Mouse (Mus musculus): ENCODE measurements around the gene Lrig1. TPM values are rescaled to one million over a fixed set of nuclear protein-coding genes. Genes with fewer than 3 reads are reported as not detected.

The Lrig1 gene
- polyA plus RNA-seq, 1 experiment from 2014 or later: 45.8 TPM

DNA sequence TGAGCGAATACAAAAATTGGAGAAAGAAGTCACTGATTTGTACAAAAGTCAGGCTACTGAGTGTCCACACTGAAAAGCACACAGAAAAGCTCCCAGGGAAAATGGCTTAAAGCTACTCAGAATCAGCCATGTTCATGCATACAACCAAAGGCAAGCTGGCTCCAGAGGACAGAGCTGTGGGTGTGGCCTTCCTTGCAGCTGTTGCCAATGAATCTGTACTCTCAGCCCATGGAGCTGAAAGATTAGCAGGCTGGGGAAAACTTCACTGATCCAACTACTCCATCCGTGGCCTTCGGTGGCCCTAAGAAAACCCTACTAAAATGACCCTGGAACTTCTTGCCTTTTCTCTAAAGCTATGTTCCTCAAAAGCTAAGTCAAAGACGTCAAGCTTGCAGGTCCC lies 11.2 kb downstream of the Lrig1 start:
- ChIA-PET CTCF (interaction anchor here (1.2 kb wide), 1 partner anchor 8 kb away, joined by 3 read pairs; no protein-coding TSS in a partner anchor), POLR2A (no interaction called here)
- H3K27me3 ChIP-seq: no peaks in the 10 kb centered on the region
- in situ Hi-C loops (cut with MboI; ENCODE audit: low pct_unique_long_range_greater_than_20kb): no loop called here
- ATAC-seq (no peak), DNase-seq (ENCODE audit: low read depth, low spot score) (no peak)
- no peak for TF ChIP-seq CTCF (IDR thresholded peaks at IDR 0.05)

DNA sequence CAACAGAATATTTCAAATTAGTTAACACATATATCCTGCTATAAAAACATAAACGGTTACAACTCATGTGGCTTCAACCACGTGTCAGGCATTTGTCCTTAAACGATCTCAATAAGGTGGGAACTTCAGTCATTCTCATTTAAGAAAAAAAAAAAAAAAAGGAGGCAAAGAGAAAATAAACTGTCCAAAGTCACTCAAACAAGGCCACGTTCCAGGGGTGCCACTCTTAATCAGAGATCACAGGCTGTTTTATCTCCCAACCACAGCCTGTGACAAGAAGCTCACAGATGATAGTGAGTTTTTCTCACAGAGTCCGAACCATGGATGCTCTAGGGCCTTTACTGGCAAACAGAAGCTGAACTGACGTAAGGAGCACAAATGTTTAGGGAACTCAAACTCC lies 13.9 kb downstream of the Lrig1 start:
- in situ Hi-C loops (cut with MboI; ENCODE audit: low pct_unique_long_range_greater_than_20kb): no loop called here
- CTCF ChIA-PET: interaction anchor here (1.2 kb wide), 1 partner anchor 10 kb away, joined by 3 read pairs; no protein-coding TSS in a partner anchor
- no peak for ATAC-seq
- no peak for DNase-seq (ENCODE audit: low read depth, low spot score)
- no peaks in the 10 kb centered on the region for H3K27me3 ChIP-seq
- POLR2A ChIA-PET: interaction anchor here (0.6 kb wide), 1 partner anchor 18 kb away, joined by 3 read pairs; no protein-coding TSS in a partner anchor
- no peak for TF ChIP-seq CTCF (IDR thresholded peaks at IDR 0.05)

DNA sequence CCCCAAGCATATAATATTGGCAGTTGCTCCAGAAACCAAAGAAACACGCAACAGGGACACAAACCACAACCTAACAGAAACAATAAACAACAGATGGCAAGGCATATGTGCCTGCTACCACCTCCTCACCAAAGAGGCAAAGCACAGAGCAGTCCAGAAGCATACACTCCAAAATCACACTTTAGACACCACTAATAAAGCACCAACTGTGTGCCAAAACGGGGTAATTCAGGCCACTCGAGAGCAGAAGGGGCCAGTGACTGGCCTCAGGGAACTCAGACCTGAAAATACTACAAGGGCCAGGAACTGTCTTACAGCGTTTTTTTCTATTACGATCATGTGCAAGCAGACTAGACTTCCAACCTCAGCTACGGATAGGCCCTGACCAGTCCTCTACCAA lies 14.3 kb downstream of the Lrig1 start:
- in situ Hi-C loops (cut with MboI; ENCODE audit: low pct_unique_long_range_greater_than_20kb): no loop called here
- no peak for ATAC-seq
- CTCF ChIA-PET: interaction anchor here (1.2 kb wide), 1 partner anchor 10 kb away, joined by 3 read pairs; no protein-coding TSS in a partner anchor
- POLR2A ChIA-PET: no interaction called here
- no peaks in the 10 kb centered on the region for H3K27me3 ChIP-seq
- TF ChIP-seq CTCF (IDR thresholded peaks at IDR 0.05): no peak
- no peak for DNase-seq (ENCODE audit: low read depth, low spot score)

DNA sequence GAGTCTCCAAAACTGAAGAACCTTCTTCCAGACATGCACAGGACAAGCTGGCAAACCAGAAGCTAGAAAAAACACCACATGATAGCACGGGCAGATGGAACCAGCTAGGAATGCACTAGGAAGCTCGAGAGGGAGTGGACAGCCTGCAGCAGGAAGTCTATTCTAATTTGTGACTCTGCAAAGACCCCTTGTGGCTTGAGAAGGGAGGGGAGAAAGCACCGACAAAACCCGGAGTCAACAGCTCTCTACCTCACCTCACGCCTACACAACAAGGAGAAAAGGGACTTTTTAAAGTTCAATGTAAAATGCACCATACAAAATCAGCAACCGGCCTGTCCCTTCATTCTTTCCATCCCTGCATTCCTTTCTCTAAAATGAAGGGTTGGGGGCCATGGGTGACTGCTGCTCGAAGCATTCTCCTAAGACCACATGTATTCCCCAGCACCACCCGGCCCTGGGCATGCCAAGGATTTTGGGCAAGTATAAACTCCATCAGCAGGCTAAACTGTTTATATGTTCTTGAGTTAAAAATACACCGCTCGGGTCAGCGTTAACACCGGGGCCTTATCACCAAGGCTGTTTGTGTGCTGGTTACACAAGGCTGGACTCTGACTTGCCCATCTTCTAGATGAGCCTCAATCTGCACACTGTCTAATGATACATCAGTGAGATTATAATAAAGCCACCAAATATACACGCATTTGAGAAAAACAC lies 15.0 kb downstream of the Lrig1 start:
- H3K27me3 ChIP-seq: no peaks in the 10 kb centered on the region
- TF ChIP-seq CTCF (IDR thresholded peaks at IDR 0.05): no peak
- CTCF ChIA-PET: interaction anchor here (1.2 to 1.4 kb wide), 2 partner anchors 9 to 39 kb away, joined by 3 read pairs; no protein-coding TSS in a partner anchor
- no peak for ATAC-seq
- POLR2A ChIA-PET: no interaction called here
- in situ Hi-C loops (cut with MboI; ENCODE audit: low pct_unique_long_range_greater_than_20kb): no loop called here
- DNase-seq (ENCODE audit: low read depth, low spot score): no peak

DNA sequence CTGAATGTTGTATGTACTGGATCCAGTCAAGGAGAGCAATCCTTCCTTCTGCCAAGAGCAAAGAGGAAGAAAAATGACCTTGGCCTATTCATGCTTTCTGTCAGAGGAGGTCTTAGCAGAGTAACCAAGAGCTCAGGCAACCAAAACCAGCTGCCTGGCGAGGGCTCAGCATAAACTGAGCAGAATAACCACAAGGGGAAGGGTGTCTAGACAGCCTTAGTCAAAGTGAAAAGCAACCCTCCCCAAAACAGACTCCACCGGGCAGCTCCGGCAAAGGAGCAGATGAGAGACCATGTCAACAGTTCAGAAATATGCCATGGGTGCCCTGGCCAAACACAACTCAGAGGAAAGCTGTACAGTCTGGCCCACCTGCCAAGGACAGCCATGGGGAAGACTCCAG lies 16.3 kb downstream of the Lrig1 start:
- no peak for DNase-seq (ENCODE audit: low read depth, low spot score)
- ATAC-seq: peak; percentile 25
- TF ChIP-seq CTCF (IDR thresholded peaks at IDR 0.05): no peak
- no peaks in the 10 kb centered on the region for H3K27me3 ChIP-seq
- ChIA-PET POLR2A (no interaction called here), CTCF (interaction anchor here (1.0 to 1.4 kb wide), 2 partner anchors 16 to 37 kb away, joined by 3 read pairs; no protein-coding TSS in a partner anchor)
- in situ Hi-C loops (cut with MboI; ENCODE audit: low pct_unique_long_range_greater_than_20kb): no loop called here

GRCm38 (mm10) chr6:94682270-94682618 lies 17.7 kb downstream of the Lrig1 start:
- H3K27me3 ChIP-seq: no peaks in the 10 kb centered on the region
- no peak for TF ChIP-seq CTCF (IDR thresholded peaks at IDR 0.05)

DNA sequence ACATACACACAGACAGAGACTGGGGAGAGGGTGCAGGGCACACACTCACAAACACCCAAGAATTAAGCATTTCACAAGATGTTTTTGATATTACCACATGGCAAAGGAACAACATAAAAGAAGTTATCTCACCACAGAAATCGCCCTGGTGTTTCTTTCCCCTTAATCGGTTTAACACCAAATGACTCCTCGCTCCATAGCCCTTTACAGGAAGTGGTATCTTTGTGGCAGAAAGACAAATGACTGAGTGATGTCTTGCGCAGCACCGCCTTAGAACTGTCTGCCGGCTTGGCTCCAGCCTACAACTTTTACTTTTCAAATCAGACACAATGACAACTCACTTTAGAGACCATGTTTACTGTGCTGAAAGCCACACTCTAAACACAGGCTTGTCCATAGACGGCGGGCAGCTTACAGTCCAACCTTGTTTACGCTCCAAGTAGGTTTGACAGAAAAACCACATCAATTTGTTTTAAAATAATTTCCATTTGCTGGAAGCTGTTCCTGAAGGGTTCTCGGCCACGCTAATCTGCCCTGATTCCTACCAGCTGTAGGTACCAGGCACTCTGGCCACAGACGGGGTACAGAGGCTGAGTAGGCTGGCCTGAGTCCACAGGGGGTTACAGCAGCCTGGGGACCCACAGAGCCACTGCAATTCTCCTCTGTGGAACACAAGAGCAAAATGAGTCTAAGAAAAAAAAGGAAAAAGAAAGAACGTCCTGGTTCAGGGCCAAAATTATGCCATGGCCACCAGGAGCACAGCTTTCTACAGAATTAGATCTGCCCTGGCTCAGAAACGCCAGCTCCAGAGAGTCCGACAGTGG lies 18.3 kb downstream of the Lrig1 start:
- no peak for TF ChIP-seq CTCF (IDR thresholded peaks at IDR 0.05)
- ATAC-seq: peak; percentile 34
- in situ Hi-C loops (cut with MboI; ENCODE audit: low pct_unique_long_range_greater_than_20kb): no loop called here
- POLR2A ChIA-PET: no interaction called here
- CTCF ChIA-PET: interaction anchor here (1.6 kb wide), 1 partner anchor 10 kb away, joined by 3 read pairs; no protein-coding TSS in a partner anchor
- no peak for DNase-seq (ENCODE audit: low read depth, low spot score)
- H3K27me3 ChIP-seq: no peaks in the 10 kb centered on the region

More at GRCm38 (mm10) chr6:94682270-94682618, 17.7 kb downstream of the Lrig1 start:
- CTCF ChIA-PET: interaction anchor here (1.6 kb wide), 1 partner anchor 9 kb away, joined by 3 read pairs; no protein-coding TSS in a partner anchor
- in situ Hi-C loops (cut with MboI; ENCODE audit: low pct_unique_long_range_greater_than_20kb): no loop called here
- ATAC-seq (no peak), DNase-seq (ENCODE audit: low read depth, low spot score) (no peak)
- POLR2A ChIA-PET: no interaction called here

DNA sequence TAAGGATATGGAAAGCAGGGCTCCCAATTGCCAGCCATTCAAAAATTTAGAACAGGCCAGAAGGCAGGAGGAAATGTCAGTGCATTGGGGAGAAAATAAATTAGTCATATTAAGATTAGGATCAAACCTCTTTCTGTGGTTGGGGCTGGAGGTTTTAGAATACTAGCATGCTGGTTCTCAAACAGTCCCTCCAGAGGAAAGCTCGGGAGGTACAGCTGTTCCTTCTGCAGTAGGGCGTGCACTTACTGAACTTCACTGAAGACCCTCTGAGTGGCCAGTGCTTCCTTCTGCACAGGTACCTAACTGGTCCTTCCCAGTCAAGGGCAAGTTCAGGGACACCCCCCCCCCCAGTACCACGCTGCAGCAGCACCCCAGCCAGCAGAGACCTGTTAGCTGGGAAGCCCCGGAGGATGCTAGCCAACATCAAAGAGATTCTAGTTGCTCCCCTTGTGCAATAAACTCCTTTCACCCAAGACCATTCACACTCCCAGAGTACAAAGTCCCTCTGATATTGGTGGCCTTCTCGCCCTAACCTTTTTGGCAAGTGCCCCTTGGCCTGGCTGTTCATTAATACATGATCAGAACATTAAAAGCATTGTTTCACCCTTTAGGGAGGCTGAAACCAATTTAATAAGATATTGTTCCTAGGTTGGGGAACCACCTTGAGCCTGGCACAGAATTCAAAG lies 19.1 kb downstream of the Lrig1 start:
- no peaks in the 10 kb centered on the region for H3K27me3 ChIP-seq
- ChIA-PET POLR2A (no interaction called here), CTCF (interaction anchor here (1.1 to 1.2 kb wide), 2 partner anchors 8 to 24 kb away, joined by 3 read pairs; no protein-coding TSS in a partner anchor)
- no peak for TF ChIP-seq CTCF (IDR thresholded peaks at IDR 0.05)
- in situ Hi-C loops (cut with MboI; ENCODE audit: low pct_unique_long_range_greater_than_20kb): no loop called here
- DNase-seq (ENCODE audit: low read depth, low spot score) (no peak), ATAC-seq (no peak)

- TF ChIP-seq CTCF (IDR thresholded peaks at IDR 0.05): no peak
- H3K27me3 ChIP-seq: no peaks in the 10 kb centered on the region
- ChIA-PET POLR2A (no interaction called here), CTCF (no interaction called here)
- in situ Hi-C loops (cut with MboI; ENCODE audit: low pct_unique_long_range_greater_than_20kb): no loop called here
- no peak for DNase-seq (ENCODE audit: low read depth, low spot score)
- no peak for ATAC-seq
Measured at GRCm38 (mm10) chr6:94679249-94679648, 20.7 kb downstream of the Lrig1 start.

DNA sequence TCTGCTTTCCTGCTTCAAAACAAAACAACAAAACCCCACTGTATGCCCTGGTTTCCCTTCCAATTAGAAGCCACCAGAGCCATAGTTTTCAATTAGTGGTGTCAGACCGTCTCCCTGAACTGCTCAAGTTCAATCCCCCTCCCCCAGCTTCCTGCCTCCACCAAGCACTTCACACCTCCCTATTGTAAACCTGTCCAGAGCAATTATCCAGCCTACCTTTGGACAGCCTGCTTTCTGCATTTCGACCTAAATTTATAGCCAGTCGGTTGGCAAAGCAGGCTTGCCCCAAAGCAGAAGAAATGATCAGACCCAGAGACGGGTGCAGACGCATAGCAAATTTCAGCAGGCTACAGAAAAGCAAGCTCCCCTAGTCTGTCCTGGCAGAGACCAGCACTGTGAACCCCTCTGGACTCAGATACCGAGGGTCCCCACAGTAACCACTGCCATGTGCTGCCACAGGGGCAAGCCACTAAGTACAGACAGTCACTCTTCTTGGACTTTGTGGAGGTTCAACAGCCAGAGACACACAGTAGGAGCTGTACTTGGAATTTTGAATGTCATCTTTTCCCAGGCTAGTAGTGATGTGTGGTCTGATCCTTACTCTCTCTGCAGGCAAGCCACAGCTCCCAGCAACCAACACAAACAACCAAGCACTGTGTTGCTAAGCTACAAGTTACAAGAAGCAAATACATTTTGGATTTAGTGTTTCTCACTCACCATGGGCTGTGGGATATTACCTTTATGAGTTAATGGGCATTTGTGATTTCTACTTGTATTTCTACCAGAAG lies 21.4 kb downstream of the Lrig1 start:
- DNase-seq (ENCODE audit: low read depth, low spot score): no peak
- CTCF ChIA-PET: interaction anchor here (1.2 kb wide), 1 partner anchor 20 kb away, joined by 3 read pairs; no protein-coding TSS in a partner anchor
- no peak for TF ChIP-seq CTCF (IDR thresholded peaks at IDR 0.05)
- POLR2A ChIA-PET: no interaction called here
- no peaks in the 10 kb centered on the region for H3K27me3 ChIP-seq
- in situ Hi-C loops (cut with MboI; ENCODE audit: low pct_unique_long_range_greater_than_20kb): no loop called here
- no peak for ATAC-seq
